Mouse (Mus musculus): ENCODE data around the gene Gm42906.

DNA sequence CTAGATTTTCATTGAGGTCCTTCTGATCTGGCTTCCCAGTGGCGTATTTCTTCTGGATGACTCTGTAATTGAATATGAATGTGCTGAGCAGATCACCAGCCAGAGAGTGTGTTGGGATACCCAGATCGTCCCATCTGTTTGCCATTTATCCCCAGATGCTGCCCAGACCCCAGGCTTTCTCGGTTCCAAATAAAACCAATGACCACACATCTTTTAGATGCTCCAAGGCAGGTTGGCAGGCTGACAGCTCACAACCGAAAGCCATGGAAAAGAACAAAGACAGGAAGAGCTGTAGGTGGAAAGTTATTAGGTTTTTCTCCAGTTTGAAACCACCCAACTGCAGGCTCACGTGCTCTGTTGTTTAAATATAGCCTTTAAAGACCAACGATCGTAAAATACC lies 381.0 kb downstream of the Gm42906 start:
- TF ChIP-seq CTCF (conservative IDR thresholded peaks at IDR 0.05; ENCODE audit: insufficient read depth, insufficient read length, low read depth, low read length) = no peak
- TF ChIP-seq POLR2A (IDR thresholded peaks at IDR 0.05; ENCODE audit: low read depth, low read length) = no peak
